Mouse (Mus musculus): ENCODE data around the gene Dcun1d3. TPM values are rescaled to one million over a fixed set of nuclear protein-coding genes. Genes with fewer than 3 reads are reported as not detected.

The Dcun1d3 gene
- polyA plus RNA-seq, 1 experiment from 2014 or later: 10.5 TPM

- Histone ChIP-seq H3K27ac (no peak overlapping the region), H3K4me3 (replicated peaks) (no peak overlapping the region), H3K4me2 (no peak overlapping the region), H3K9ac (no peak overlapping the region), H3K27me3 (no peaks in the 10 kb centered on the region), H3K9me3 (replicated peaks) (no peaks in the 10 kb centered on the region), H3K4me1 (peaks cover 26% of the 10 kb centered on the region), H3K36me3 (no peaks in the 10 kb centered on the region)
- ATAC-seq (replicated peaks; ENCODE audit: low FRiP score): no peak
- 92% methylated on average over 8 of the region's 8 CpGs for WGBS
These were observed 1.5 kb upstream of the Dcun1d3 start for GRCm38 (mm10) chr7:119897521-119898109.

- H3K9me3 ChIP-seq (replicated peaks): no peaks in the 10 kb centered on the region
- H3K4me2 ChIP-seq: peak overlapping the region; percentile 73
- 2% methylated on average over 15 of the region's 15 CpGs for whole genome bisulfite sequencing
- peaks cover 26% of the 10 kb centered on the region for H3K4me1 ChIP-seq
- H3K27ac ChIP-seq: peak overlapping the region; percentile 97
- H3K27me3 ChIP-seq: no peaks in the 10 kb centered on the region
- H3K36me3 ChIP-seq: no peaks in the 10 kb centered on the region
- H3K4me3 ChIP-seq (replicated peaks): peak overlapping the region; percentile 66
- H3K9ac ChIP-seq: peak overlapping the region; percentile 69
- peak; percentile 59 for ATAC-seq (replicated peaks; ENCODE audit: low FRiP score)
These were observed 1.1 kb downstream of the Dcun1d3 start for GRCm38 (mm10) chr7:119894818-119895544.

- no peaks in the 10 kb centered on the region for H3K27me3 ChIP-seq
These were observed 3.4 kb downstream of the Dcun1d3 start for GRCm38 (mm10) chr7:119892742-119893141.

GRCm38 (mm10) chr7:119892198-119892597, 3.9 kb downstream of the Dcun1d3 start:
- no peak overlapping the region for H3K4me3 ChIP-seq (replicated peaks)
- H3K4me1 ChIP-seq: peaks cover 26% of the 10 kb centered on the region
- no peak overlapping the region for H3K27ac ChIP-seq
- no peak for ATAC-seq (replicated peaks; ENCODE audit: low FRiP score)
- 89% methylated on average over 1 of the region's 1 CpGs for WGBS
- no peak overlapping the region for H3K4me2 ChIP-seq
- H3K36me3 ChIP-seq: no peaks in the 10 kb centered on the region
- no peaks in the 10 kb centered on the region for H3K27me3 ChIP-seq
- H3K9ac ChIP-seq: no peak overlapping the region
- no peaks in the 10 kb centered on the region for H3K9me3 ChIP-seq (replicated peaks)

More at GRCm38 (mm10) chr7:119892742-119893141, 3.4 kb downstream of the Dcun1d3 start:
- H3K4me3 ChIP-seq (replicated peaks): no peak overlapping the region
- H3K27ac ChIP-seq: no peak overlapping the region
- 94% methylated on average over 4 of the region's 4 CpGs for WGBS
- H3K4me2 ChIP-seq: no peak overlapping the region
- H3K4me1 ChIP-seq: peaks cover 26% of the 10 kb centered on the region
- ATAC-seq (replicated peaks; ENCODE audit: low FRiP score): no peak
- no peak overlapping the region for H3K9ac ChIP-seq
- H3K36me3 ChIP-seq: no peaks in the 10 kb centered on the region
- H3K9me3 ChIP-seq (replicated peaks): no peaks in the 10 kb centered on the region

- 93% methylated on average over 4 of the region's 4 CpGs for WGBS
- no peaks in the 10 kb centered on the region for H3K4me1 ChIP-seq
- no peak overlapping the region for H3K27ac ChIP-seq
- H3K9ac ChIP-seq: no peak overlapping the region
- H3K9me3 ChIP-seq (replicated peaks): no peaks in the 10 kb centered on the region
- ATAC-seq (replicated peaks; ENCODE audit: low FRiP score): no peak
- H3K4me3 ChIP-seq (replicated peaks): no peak overlapping the region
- no peaks in the 10 kb centered on the region for H3K27me3 ChIP-seq
- H3K36me3 ChIP-seq: no peaks in the 10 kb centered on the region
- H3K4me2 ChIP-seq: no peak overlapping the region
These were observed 8.2 kb downstream of the Dcun1d3 start for GRCm38 (mm10) chr7:119887887-119888286.

- Histone ChIP-seq H3K4me1 (no peaks in the 10 kb centered on the region), H3K9ac (no peak overlapping the region)
- no peak for ATAC-seq (replicated peaks; ENCODE audit: low FRiP score)
These were observed 14.9 kb downstream of the Dcun1d3 start for GRCm38 (mm10) chr7:119881229-119881628.

GRCm38 (mm10) chr7:119880345-119880744, 15.8 kb downstream of the Dcun1d3 start:
- 0 out of 2 replicates have a peak, but pooled peaks cover 2% of the 10 kb centered on the region for H3K4me1 ChIP-seq
- no peak overlapping the region for H3K4me2 ChIP-seq
- no peak for ATAC-seq (replicated peaks; ENCODE audit: low FRiP score)
- H3K36me3 ChIP-seq: peaks cover 13% of the 10 kb centered on the region; the same call in 1 of the 2 replicates
- H3K27me3 ChIP-seq: no peaks in the 10 kb centered on the region
- WGBS: 91% methylated on average over 5 of the region's 5 CpGs
- no peak overlapping the region for H3K9ac ChIP-seq
- H3K4me3 ChIP-seq (replicated peaks): no peak overlapping the region
- no peak overlapping the region for H3K27ac ChIP-seq
- H3K9me3 ChIP-seq (replicated peaks): no peaks in the 10 kb centered on the region

More at GRCm38 (mm10) chr7:119881229-119881628, 14.9 kb downstream of the Dcun1d3 start:
- H3K4me3 ChIP-seq (replicated peaks): no peak overlapping the region
- no peaks in the 10 kb centered on the region for H3K27me3 ChIP-seq
- peaks cover 13% of the 10 kb centered on the region; the same call in 1 of the 2 replicates for H3K36me3 ChIP-seq
- no peak overlapping the region for H3K4me2 ChIP-seq
- no peaks in the 10 kb centered on the region for H3K9me3 ChIP-seq (replicated peaks)
- WGBS: 95% methylated on average over 2 of the region's 2 CpGs
- H3K27ac ChIP-seq: no peak overlapping the region

GRCm38 (mm10) chr7:119879171-119879570, 16.9 kb downstream of the Dcun1d3 start:
- Histone ChIP-seq H3K9me3 (replicated peaks) (no peaks in the 10 kb centered on the region), H3K36me3 (peaks cover 13% of the 10 kb centered on the region; the same call in 1 of the 2 replicates), H3K9ac (no peak overlapping the region), H3K27ac (no peak overlapping the region), H3K4me2 (no peak overlapping the region), H3K4me3 (replicated peaks) (no peak overlapping the region), H3K4me1 (0 out of 2 replicates have a peak, but pooled peaks cover 2% of the 10 kb centered on the region), H3K27me3 (no peaks in the 10 kb centered on the region)
- 94% methylated on average over 4 of the region's 4 CpGs for WGBS
- no peak for ATAC-seq (replicated peaks; ENCODE audit: low FRiP score)

- H3K4me1 ChIP-seq: 0 out of 2 replicates have a peak, but pooled peaks cover 2% of the 10 kb centered on the region
- no peak overlapping the region for H3K27ac ChIP-seq
- 59% methylated on average over 3 of the region's 3 CpGs for WGBS
- no peak overlapping the region for H3K4me3 ChIP-seq (replicated peaks)
- no peaks in the 10 kb centered on the region for H3K27me3 ChIP-seq
- ATAC-seq (replicated peaks; ENCODE audit: low FRiP score): no peak
- H3K36me3 ChIP-seq: peaks cover 17% of the 10 kb centered on the region; the same call in 1 of the 2 replicates
- no peaks in the 10 kb centered on the region for H3K9me3 ChIP-seq (replicated peaks)
- H3K4me2 ChIP-seq: no peak overlapping the region
- H3K9ac ChIP-seq: no peak overlapping the region
These were observed 20.2 kb downstream of the Dcun1d3 start for GRCm38 (mm10) chr7:119875776-119876440.

GRCm38 (mm10) chr7:119873050-119873449, 23.0 kb downstream of the Dcun1d3 start:
- H3K9me3 ChIP-seq (replicated peaks): no peaks in the 10 kb centered on the region
- no peak for ATAC-seq (replicated peaks; ENCODE audit: low FRiP score)
- no peak overlapping the region for H3K9ac ChIP-seq
- H3K4me2 ChIP-seq: no peak overlapping the region
- 0 out of 2 replicates have a peak, but pooled peaks cover 2% of the 10 kb centered on the region for H3K4me1 ChIP-seq
- no peak overlapping the region for H3K4me3 ChIP-seq (replicated peaks)
- 66% methylated on average over 2 of the region's 2 CpGs for WGBS
- peaks cover 21% of the 10 kb centered on the region for H3K36me3 ChIP-seq
- no peak overlapping the region for H3K27ac ChIP-seq
- H3K27me3 ChIP-seq: no peaks in the 10 kb centered on the region

GRCm38 (mm10) chr7:119872204-119872603, 23.9 kb downstream of the Dcun1d3 start:
- H3K27ac ChIP-seq: no peak overlapping the region
- H3K4me1 ChIP-seq: 0 out of 2 replicates have a peak, but pooled peaks cover 2% of the 10 kb centered on the region
- H3K36me3 ChIP-seq: peaks cover 18% of the 10 kb centered on the region
- H3K4me3 ChIP-seq (replicated peaks): no peak overlapping the region
- H3K9me3 ChIP-seq (replicated peaks): no peaks in the 10 kb centered on the region
- no peak overlapping the region for H3K9ac ChIP-seq
- 93% methylated on average over 4 of the region's 4 CpGs for WGBS
- H3K27me3 ChIP-seq: no peaks in the 10 kb centered on the region
- H3K4me2 ChIP-seq: no peak overlapping the region
- no peak for ATAC-seq (replicated peaks; ENCODE audit: low FRiP score)

- Histone ChIP-seq H3K27ac (no peak overlapping the region), H3K9me3 (replicated peaks) (no peaks in the 10 kb centered on the region), H3K4me2 (no peak overlapping the region), H3K4me1 (peaks cover 8% of the 10 kb centered on the region), H3K4me3 (replicated peaks) (no peak overlapping the region), H3K9ac (no peak overlapping the region), H3K27me3 (no peaks in the 10 kb centered on the region), H3K36me3 (peaks cover 20% of the 10 kb centered on the region)
- WGBS: 64% methylated on average over 1 of the region's 1 CpGs
- no peak for ATAC-seq (replicated peaks; ENCODE audit: low FRiP score)
These were observed 30.0 kb downstream of the Dcun1d3 start for GRCm38 (mm10) chr7:119866136-119866535.

Data from kidney, embryonic 15.5 days (tissue).